ENCODE assay signal across 8 mouse cellular contexts in the genomic region with DNA sequence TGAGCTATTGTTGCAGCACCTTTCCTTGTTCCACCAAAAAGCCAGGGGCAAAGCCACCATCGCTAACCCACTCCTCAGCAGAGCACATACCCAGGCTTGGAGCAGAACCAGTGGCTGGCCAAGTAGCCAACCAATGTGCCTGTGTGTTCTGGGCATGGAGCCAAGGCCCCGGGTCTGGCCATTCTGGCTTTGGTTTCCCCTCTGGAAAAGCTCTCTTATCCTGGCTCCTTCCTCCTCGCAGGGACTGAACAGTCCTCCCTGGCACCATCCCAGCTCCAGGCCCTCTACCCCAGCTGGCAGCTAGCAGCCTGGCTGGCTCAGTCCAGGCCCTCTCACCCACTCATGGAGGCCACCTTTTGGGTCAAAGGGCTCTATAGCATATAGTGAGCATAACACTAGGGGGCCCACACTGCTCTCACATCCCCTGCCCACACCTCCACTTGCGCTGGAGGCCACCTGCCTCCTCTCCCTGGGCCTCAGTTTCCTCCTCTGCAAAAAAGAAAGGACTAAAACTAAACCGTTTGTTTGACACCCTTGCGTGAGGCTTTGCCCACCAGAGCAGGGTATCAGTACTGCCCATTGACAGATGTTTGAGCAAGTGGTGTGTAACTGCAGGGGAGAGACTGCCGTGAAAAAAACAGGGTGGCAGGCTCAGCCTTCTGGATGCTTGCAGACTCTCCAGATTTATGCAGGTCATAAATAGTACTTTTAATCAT. TPM values are rescaled to one million over a fixed set of nuclear protein-coding genes. Genes with fewer than 3 reads are reported as not detected.
A peak's percentile ranks its signal among the peaks of the same experiment; 100 is the strongest.
DNase-seq lines count a peak whose midpoint lies in the region; ATAC-seq lines count a peak whose summit lies in the region.

No protein-coding gene starts in this region.

- H3K4me3 ChIP-seq in hindbrain, embryonic 14.5 days (replicated peaks; ENCODE audit: low read length), result peak overlapping the region; percentile 45

- 39% methylated on average over 7 of the region's 7 CpGs for WGBS in hindbrain, embryonic 14.5 days

- H3K4me1 ChIP-seq in hindbrain, embryonic 14.5 days (replicated peaks; ENCODE audit: control insufficient read depth, insufficient read depth, low read length), result peaks cover 60% of the 10 kb centered on the region

- no peaks in the 10 kb centered on the region for H3K9me3 ChIP-seq in hindbrain, embryonic 14.5 days (ENCODE audit: control insufficient read depth, low read length)

- peak; percentile 98 for DNase-seq in MN1 (ENCODE audit: low spot score)
- peak; percentile 85 for DNase-seq in cerebellum, adult 8-10 months
- DNase-seq in frontal cortex, postnatal 14 days (ENCODE audit: low spot score in 2 of 2), result peak; percentile 78 to 82
- DNase-seq in hindbrain, embryonic 14.5 days (ENCODE audit: low spot score), result peak; percentile 78
- DNase-seq in left cerebral cortex, adult 11 months (ENCODE audit: low spot score), result peak; percentile 75
- DNase-seq in lung, postnatal 14 days, result peak; percentile 76
- DNase-seq in skeletal muscle tissue, adult 2 months (ENCODE audit: low read depth, low spot score), result peak; percentile 79
- no peak for DNase-seq in spleen, adult 12 weeks (ENCODE audit: low spot score)

- H3K9ac ChIP-seq in hindbrain, embryonic 14.5 days, result peak overlapping the region; percentile 67

- H3K27ac ChIP-seq in hindbrain, embryonic 14.5 days, result peak overlapping the region; percentile 86

- H3K4me2 ChIP-seq in hindbrain, embryonic 14.5 days (replicated peaks), result peak overlapping the region; percentile 75

- peak; percentile 66 for ATAC-seq in hindbrain, embryonic 14.5 days (ENCODE audit: low FRiP score)

- H3K36me3 ChIP-seq in hindbrain, embryonic 14.5 days (replicated peaks; ENCODE audit: control insufficient read depth, insufficient read depth), result peaks cover 19% of the 10 kb centered on the region

- no peaks in the 10 kb centered on the region for H3K27me3 ChIP-seq in hindbrain, embryonic 14.5 days (ENCODE audit: control insufficient read depth, insufficient read depth, low read length)

RNA-seq across cellular contexts. Expression of a gene that starts 13.0 kb away (rescaled TPM):
- polyA plus RNA-seq in hindbrain, embryonic 14.5 days (2014; fragmentation: Nextera tagmentation; extraction: Ambion mirVana), result 37.3 and 40.3 TPM in 2 replicates
